Mouse (Mus musculus) left cerebral cortex, adult 8-10 months (tissue): ENCODE results near the gene Galnt16. TPM values are rescaled to one million over a fixed set of nuclear protein-coding genes. Genes with fewer than 3 reads are reported as not detected.

Source experiments
- DNase-seq, 2 experiments: peaks; one replicate each; pipeline ENCODE4 v3.0.0; 2022; ENCODE audit warnings: low spot score in 2 of 2
- total RNA-seq, 4 experiments: library from RNA; stranded (reverse); gene quantifications; 2 replicates each; pipeline ENCODE4 v1.2.4; 2022

The Galnt16 gene
- total RNA-seq, 4 experiments from 2014 or later = 94.5 to 107 (median 97.9) TPM

DNA sequence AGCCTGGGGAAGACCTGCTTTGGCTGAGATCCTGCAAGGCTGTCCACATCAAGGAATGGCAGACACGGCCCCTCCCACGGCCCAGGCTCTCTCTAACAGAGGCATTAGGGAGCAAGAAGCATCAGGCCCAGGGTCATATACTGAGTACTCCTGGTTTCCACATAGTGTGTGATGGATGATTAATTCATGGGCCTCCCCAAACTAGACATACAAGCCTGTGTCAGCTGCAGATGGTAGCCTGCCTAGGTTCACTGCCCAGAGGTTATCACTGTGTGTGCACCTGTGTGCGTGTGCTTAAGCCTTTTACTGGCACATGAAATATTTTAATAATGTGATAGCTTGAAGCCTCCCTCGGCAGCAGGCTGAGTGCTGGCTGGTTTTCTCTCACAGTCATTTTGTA is 77.9 kb downstream of the Galnt16 start:
- no peak for DNase-seq

DNA sequence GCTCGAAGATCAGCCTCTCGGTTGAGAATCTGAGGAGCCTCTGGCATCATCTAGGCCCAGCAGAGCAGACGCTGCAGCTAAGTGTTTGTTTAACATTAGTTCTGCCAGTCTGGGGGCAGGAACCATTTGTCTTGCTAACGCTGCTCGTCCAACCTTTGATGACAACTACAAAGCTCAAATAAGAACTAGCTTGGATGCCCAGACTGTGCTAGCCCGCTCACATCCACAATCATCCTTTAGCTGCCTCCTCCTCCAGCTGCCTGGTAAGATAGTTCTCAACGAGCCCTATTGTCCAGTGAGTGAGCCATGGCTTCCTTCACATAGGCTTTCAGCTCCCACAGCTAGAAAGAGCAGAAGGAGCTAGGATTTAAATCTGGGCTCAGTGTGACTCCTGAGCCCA is 80.2 kb downstream of the Galnt16 start:
- no peak for DNase-seq

DNA sequence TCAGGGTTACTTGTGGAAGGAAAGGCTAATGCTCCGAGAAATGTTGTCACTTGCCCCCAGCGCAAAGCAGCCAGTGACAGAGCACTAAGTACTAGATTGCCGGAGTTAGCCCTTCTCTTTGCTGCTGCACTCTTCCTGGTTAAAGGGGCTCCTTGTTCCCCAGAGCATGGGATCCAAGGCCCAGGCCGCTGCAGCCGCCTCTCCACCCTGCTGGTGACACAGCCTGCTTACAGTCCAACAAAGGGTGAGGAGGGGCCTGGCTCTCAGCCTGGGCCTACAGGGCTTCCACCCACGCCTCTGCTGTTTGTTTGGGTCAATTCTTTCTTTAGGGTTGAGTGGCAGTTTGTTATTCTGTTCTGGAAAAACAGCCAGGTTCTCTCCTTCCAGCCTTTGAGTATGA is 80.7 kb downstream of the Galnt16 start:
- DNase-seq = peak in 1 of 2 experiments; percentile 68

DNA sequence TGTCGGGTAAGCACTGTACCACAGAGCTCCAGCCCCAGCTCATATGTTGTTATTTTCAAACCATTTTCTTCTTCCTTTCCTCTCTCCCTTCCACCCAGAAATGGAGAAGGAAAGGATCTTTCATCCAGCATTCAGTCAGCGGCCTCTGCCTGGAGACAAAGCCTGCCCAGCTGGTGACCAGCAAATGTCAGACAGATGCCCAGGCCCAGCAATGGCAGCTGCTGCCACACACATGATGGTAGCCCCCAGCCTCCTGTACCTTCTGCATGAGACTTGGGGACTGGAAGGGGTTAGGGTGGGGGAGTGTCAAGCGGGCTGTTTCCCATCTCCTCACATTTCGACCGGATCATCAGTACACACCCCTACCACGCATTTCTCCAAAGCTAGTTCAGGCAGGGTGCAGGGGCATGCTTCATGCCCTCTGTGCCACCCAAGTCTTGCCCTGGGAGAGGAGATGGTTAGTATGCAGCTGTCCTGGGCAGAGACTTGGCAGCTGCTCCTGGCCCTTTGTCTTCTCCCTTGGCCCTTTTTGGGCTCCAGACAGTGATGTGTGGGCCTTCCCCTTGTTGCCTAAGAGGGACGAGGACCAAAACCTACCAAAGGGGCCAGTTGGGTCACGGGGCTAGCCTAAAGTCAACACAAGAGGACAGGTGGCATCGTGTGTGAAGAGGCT is 83.7 kb downstream of the Galnt16 start:
- no peak for DNase-seq

DNA sequence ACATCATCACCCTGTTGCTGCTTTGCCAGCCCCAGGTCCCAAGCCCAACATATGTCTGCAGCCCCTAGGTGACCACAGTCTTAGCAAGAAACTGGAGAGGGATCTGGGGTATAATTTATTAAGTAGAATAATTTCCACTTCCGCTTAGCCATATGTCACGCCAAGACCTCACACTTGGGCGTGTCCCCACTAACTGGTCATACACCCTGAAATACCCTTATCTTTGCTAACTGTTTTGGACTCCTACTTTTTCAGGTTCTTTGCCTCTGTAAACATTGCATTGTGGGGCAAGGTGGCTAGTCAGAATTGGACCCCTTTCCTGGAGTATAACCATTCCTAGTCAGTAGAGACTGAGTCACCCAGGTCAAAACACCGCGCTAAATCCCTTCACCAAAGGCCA is 84.4 kb downstream of the Galnt16 start:
- no peak for DNase-seq

DNA sequence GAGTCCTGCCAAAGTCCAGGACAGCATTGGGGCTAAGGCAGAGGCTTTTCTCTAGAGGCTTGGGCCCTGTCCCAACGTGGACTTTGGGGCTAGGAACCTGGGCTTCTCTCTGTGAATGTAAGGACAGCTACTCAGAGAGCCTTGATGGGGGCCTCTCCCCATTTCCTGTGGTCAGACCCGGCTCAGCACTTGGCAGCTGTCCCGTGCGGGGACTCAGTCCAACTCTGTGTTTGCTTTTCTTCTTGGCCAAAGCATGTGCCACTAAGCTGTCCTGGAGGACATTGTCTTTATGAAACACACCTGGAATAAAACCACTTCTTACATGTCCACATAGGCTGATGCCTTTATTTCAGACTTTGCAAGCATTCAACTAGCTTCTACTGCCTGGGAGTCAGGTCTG is 85.5 kb downstream of the Galnt16 start:
- DNase-seq = no peak

DNA sequence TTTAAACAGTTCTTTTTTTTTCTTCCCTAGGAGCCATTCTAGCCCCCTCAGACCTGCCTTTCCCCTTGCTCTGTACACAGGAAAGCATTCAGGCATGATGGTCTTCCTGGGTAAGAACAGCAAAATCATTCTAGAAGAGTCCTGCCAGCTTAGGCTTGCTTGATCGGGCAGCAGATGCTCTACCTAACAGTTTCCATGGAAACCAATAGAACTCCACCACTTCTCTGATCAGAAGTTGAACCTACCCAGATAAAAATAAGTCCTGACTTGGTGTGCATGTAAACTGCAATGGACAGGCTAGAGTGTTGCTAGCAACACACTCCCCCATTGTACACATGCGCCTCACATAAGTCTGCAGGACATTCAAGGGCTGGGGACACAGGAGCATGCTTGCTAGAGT is 86.1 kb downstream of the Galnt16 start:
- peak in 1 of 2 experiments; percentile 41 for DNase-seq

DNA sequence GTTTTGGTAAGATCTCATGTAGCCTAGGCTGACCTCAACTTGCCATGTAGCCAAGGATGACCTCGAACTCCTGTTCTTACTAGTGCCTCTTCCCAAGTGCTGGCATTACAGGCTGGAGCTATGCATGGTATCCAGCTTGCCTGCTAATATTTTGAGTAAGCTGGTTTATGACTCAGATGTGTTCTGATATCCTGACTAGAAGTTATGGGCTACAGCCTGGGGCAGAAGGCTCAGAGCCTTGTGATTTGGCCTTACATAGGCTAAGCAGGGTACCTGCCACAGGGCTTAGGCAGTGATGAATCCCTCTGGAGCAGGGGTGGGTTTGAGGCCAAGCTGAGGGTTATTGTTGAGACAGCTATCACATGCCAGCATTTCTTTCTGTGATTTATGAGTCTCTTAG is 90.5 kb downstream of the Galnt16 start:
- DNase-seq = no peak

DNA sequence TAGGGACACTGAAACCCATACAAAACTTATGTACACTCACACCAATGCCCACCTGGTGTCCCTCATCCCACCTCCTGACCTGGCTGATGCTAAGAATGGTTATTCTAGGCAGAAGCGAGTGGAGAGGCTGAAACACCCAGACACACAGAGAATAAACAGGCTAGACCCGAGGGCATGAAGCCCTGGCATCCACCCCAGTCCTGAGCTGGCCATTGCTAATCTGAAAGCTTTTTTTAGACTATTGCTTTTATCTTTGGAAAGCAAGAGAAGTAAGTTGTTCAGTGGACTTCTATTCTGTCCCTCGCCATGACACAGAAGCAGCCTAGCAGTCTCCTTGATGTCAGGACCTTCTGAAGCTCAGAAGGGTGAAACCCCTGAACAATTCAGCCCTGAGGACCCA is 91.9 kb downstream of the Galnt16 start:
- DNase-seq = no peak

DNA sequence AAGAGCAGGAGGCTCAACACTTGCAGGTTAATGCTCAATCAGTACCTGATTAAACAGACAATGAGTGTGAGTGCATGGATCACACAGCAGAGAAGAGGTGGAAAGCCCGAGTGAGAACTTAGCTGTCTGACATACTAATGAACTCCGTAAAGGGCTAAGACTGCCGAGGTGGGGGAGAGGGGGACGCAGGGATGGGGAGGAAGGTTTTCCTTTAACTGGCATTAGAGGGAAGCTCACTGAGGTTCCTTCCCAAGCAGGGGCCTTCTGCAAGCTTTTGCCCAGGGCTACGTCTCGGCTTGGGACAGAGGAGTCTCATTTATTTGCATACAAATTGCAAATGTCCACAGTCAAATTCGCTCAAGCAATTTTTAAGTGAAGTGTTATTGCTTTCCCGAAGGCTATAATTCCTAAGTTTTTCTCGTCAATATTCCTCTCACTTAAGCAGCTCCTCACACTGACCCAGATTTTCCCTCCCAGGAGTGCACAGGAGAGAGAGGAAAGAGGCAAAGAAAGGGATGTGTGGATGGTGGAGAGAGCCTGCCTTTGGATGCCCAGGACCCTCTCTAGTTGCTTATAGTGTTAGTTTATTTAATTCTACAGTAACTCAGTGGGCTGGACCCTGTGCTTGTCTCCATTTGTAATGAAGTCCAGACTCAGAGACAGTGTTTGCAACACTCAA is 94.2 kb downstream of the Galnt16 start:
- DNase-seq = no peak

DNA sequence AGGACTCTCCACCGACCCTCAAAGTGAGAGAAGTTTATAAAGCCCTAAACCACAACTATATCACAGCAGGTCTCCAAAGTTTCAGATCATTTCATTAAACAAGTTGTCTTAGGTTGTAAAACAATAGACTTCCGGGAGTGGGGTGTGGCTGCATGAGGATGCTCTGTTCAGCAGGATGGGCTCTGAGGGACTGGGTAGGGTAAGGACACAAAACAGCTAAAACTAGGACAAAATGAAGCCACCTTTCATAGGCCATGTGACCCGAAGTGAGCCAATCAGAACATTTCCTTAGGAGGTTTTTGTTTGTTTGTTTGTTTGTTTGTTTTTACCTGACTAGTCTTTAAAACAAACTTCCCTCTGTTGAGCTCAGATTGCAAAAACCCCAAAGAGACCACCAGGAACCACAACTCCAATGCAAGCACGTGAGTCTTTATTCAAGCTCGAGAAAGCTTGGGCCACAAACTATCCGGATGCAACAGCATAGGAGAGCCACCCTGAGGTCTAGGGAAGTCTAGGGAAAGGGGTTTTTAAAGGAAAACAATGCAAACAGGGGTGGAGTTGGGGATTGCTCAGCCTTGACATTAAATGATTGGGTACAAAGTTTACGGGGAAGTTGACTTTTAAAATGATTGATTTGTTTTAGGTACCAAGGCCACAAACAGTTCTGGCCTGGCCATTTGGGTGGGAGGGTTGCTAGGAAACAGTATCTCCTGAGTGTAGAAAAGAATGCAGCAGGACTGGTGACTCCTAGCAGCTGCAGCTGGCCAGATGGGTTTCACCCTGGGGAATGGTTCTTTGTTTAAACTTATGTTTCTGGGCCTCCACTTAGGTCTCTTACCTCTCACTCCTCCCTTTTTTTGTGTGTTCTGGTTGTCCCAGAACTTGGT is 97.5 kb downstream of the Galnt16 start:
- no peak for DNase-seq

DNA sequence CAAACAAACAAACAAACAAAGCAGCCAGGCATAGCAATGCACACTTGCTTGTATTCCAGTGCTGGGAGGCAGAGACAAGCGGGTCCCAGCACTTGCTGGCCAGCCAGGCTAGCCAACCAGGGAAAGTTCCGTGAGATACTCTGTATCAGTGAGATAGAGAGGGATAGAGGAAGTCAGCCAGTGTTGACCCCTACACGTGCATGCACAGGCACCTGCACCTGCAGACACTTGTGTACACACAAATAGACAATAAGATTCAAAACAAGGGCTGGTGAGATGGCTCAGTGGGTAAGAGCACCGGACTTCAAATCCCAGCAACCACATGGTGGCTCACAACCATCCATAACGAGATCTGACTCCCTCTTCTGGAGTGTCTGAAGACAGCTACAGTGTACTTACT is 102.4 kb downstream of the Galnt16 start:
- DNase-seq = no peak

DNA sequence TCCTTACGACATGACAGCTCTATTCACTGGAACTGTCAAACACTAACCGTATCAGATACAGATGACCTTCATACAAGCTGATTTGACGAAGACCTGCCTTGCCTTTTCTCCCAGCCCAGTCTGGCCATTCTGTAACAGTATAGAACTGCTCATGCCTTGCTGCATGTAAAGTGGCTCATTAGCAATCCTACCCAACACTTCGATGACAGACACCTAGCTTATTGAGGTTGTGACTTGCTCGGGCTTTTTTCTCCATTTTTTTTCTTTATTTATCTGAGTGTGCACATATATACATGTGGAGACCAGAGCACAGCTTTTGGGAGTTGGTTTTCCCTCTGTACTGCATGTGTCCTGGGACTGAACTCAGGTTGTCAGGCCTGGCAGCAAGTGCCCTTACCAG is 113.7 kb downstream of the Galnt16 start:
- DNase-seq = no peak

DNA sequence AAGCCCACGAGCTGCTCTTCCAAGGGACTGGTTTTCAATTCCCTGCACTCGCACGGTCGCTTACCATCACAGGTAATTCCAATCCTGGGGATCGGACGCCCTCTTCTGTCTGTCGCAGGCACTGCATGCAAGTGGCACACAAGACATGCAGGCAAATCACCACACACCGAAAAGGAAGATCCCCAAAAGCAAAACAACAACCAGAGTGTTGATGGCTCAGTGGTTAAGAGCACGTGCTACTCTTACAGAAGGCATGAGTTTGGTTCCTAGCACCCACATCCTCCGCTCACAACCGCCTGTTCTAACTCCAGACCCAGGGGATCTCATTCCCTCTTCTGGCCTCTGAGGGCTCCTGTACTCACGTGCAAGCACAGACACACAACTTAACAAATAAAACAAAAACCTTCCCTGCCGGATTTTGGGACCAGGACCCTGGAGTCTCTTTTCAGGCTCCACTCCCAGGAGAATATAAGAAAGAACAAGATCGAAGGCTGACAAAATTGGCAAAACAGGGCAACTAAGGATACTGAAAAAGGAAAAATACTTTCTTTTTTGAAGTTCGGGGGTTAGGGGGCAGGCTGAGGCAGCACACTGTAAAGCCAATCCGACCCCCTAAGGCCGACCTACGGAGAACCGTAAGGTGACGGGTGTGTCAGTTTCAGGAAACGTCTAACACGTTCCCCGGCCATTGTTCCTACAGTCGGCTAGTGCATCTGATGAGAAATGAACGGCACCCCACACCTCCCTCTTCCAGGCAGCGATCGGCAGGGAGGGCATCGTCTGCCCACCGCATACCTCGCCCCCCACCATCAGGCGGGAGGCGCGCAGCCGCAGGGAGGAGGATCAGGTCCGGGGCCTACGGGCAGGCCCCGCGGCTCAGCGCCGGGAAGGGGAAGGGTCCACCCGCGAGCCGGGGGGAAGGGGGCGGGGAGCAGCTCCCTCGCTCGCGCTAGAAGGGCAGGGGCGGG is 124.9 kb downstream of the Galnt16 start:
- peak in 1 of 2 experiments; percentile 21 for DNase-seq

DNA sequence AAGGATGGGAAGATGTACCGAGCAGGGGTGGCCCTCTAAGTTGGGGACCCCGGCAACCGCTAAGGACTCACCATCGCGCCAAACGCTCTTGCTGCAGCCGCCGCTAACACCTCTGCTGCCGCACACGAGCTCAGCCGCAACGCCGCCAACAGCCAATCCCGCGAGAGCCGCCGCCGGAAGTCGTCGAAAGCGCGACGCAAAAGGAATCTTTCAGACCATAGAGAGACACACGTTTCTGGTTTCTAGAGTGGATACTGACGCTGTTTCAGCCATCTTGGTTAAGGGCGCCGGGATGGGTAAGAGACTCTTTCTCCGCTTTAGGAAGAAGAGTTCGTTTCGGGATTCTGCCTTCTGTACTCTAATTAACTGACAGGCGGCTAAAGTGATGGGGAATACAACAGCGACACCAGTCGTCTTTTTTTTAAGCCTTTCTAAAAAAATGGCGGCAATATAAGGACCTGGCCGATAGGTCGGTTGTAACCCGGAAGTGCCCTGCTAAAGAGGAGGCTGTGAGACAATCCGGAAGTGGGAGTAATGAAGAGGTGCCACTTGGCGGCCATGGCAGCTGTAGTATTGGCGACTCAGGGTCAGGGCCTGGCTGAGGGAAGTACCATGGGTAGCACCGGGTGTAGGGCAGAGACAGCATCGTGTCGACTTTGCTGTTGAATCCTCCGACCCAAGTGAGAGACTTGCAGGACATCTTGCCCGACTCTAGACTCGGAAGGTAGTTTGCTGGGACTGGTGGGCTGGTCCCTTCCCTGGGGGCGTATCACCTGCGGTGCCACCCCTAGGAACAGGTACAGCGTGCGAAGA is 125.8 kb downstream of the Galnt16 start, which contains the start of the genes Slc39a9 and Erh:
Gene Slc39a9 (plus strand): TSS at position 191 of the 813 bp plus-strand sequence.
Gene Erh (minus strand): TSS at position 649 of the 813 bp plus-strand sequence.
- peak; percentile 92 to 93 for DNase-seq

DNA sequence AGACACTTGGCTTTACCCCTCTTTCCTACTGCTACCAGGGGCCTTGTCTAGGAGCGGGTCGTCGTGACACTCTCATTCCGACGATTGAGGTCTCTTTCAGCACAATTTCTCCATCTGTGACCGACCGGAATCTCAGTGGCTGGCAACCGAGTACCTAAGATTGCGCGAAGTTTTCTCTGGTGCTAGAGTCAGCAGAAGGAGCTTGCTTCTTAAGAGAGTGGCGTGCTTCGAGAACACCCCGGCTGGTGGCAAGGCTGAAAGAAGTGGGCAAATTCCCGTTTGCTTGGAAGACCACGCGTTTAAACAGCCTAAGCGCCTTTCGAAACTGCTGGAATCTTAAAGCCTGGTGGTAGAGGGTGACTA is 126.4 kb downstream of the Galnt16 start:
- DNase-seq = no peak

DNA sequence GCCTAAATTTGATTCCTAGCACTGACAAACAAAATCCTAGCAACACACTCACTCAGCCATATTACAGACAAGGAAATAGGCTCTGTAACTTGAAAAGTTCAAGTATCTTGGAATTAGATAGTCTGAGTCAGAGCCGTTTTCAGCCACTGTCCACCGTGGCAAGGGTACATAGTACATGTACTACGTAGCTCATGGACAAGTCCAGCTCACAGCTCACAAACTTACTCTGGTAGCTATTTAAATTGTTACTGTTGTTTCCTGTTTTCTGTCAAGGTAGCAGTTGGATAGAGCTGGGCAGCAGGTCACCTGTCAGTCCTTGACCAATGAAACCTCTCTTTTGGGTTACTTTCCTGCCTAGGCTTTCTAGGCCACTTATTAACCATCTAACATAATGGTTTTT is 128.3 kb downstream of the Galnt16 start:
- DNase-seq = no peak

DNA sequence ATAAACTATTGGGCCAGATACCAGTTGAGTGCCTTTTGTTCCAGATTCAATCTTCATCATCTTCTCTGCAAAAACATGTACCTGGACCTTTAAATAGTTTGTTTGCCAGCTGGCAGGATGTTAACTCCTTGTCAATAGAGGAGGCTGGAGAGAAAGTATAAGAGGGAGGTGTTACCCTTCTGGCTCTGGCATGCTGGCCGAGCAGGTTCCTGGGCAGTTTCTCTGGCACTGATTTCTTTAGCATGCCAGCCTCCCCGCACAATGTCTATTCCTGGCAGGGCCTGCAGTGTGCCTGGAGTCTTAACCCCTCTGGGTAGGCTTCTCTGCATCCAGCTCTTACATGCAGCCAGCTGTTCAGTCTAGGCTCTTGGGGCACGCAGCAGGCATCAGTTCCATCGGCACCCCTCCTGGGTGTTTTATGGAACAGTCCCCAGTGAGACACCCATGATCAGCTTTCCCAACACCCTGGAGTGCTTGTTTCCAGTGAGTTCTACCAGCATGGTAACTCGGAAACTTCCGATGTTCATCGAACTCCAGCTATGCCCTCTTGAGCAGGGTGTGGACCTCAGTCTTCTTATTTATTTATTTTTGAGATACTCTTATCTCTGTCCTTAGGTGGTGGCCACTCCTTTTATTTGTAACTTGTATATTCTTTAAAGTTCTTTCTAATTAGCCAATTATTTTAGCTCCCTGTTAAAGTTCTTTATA is 136.0 kb downstream of the Galnt16 start:
- no peak for DNase-seq

DNA sequence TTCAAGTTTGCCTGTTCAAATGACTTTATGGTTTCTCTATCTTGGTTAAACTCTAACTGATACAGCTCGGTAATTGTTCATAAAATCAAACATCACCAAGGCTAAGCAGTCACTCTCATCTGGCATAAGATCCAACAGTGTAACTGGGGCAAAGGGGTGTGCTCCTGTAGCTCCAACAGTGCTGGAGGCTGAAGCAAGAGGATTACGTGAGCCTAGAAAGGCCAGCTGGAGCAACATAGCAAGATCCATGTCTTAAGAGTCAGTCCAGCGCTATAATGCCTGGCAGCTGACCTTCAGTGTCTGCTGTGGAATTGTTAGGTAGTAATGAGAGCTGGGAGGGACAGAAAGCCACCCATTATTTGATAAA is 136.6 kb downstream of the Galnt16 start:
- DNase-seq = no peak

DNA sequence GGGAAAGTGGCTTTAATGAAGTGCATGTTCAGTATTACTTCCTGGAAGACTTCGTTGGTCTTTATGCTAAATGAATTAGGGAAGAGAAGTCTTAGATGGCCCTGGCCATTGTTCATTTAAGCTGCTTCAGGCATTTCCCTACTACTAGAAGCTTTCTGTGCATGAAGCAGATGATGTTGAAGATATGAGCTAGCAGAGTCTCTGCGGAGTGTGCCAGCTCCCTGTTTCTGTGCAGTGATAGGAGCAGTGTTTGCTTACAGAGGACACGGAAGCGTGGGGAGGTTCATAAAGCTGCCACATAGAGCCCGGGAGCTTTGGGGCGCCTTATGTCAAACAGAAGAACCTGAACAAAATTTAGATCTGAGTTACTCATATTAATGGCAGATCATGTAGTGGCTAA is 140.6 kb downstream of the Galnt16 start:
- no peak for DNase-seq
